Mouse (Mus musculus): ENCODE measurements around the gene Nr1d2. TPM values are rescaled to one million over a fixed set of nuclear protein-coding genes. Genes with fewer than 3 reads are reported as not detected.
"Not testable (repeated sequence)": the region's sequence is repeated elsewhere in the genome, so short reads cannot be mapped to it uniquely, and the experiment has no call there.

The Nr1d2 gene
- total RNA-seq, 2 experiments from 2014 or later = 47.2 to 48.0 TPM

GRCm38 (mm10) chr14:18233981-18234960 lies 4.7 kb downstream of the Nr1d2 start:
- DNase-seq = peak; percentile 59 to 66
- intact Hi-C loops (cut with DNase I) = no loop called here

- intact Hi-C loops (cut with DNase I) = no loop called here
- no peak for DNase-seq
These were observed 5.9 kb downstream of the Nr1d2 start for GRCm38 (mm10) chr14:18233076-18233475.

- intact Hi-C loops (cut with DNase I); DNase-seq: not testable (repeated sequence)
These were observed 7.1 kb downstream of the Nr1d2 start for GRCm38 (mm10) chr14:18231866-18232265.

- intact Hi-C loops (cut with DNase I); DNase-seq: not testable (repeated sequence)
These were observed 9.2 kb downstream of the Nr1d2 start for GRCm38 (mm10) chr14:18229751-18230150.

- intact Hi-C loops (cut with DNase I) = not testable (repeated sequence)
- DNase-seq = peak; percentile 26 to 36
These were observed 12.7 kb downstream of the Nr1d2 start for GRCm38 (mm10) chr14:18226181-18226580.

GRCm38 (mm10) chr14:18225431-18225830 lies 13.5 kb downstream of the Nr1d2 start:
- intact Hi-C loops (cut with DNase I); DNase-seq: not testable (repeated sequence)

GRCm38 (mm10) chr14:18221977-18222376 lies 16.9 kb downstream of the Nr1d2 start:
- no peak for DNase-seq
- intact Hi-C loops (cut with DNase I) = no loop called here

- DNase-seq = no peak
- intact Hi-C loops (cut with DNase I) = no loop called here
These were observed 21.8 kb downstream of the Nr1d2 start for GRCm38 (mm10) chr14:18217158-18217557.

- intact Hi-C loops (cut with DNase I) = no loop called here
- peak in 1 of 2 experiments; percentile 29 for DNase-seq
These were observed 22.5 kb downstream of the Nr1d2 start for GRCm38 (mm10) chr14:18216428-18216827.

GRCm38 (mm10) chr14:18210795-18211194 lies 28.1 kb downstream of the Nr1d2 start:
- intact Hi-C loops (cut with DNase I) = loop anchor here (1.0 kb wide), 1 partner anchor 74 kb away; no protein-coding TSS in a partner anchor
- peak; percentile 37 to 41 for DNase-seq

GRCm38 (mm10) chr14:18204315-18204714 lies 34.6 kb downstream of the Nr1d2 start:
- DNase-seq; intact Hi-C loops (cut with DNase I): not testable (repeated sequence)

- intact Hi-C loops (cut with DNase I) = no loop called here
- no peak for DNase-seq
These were observed 37.5 kb downstream of the Nr1d2 start for GRCm38 (mm10) chr14:18201413-18201812.

GRCm38 (mm10) chr14:18186883-18187417 lies 52.0 kb downstream of the Nr1d2 start:
- peak; percentile 47 to 66 for DNase-seq

GRCm38 (mm10) chr14:18177531-18177930 lies 61.4 kb downstream of the Nr1d2 start:
- DNase-seq; intact Hi-C loops (cut with DNase I): not testable (repeated sequence)

More at GRCm38 (mm10) chr14:18186883-18187417, 52.0 kb downstream of the Nr1d2 start:
- intact Hi-C loops (cut with DNase I) = loop anchor here (2.0 to 5.0 kb wide), 2 partner anchors 530 to 784 kb away; no protein-coding TSS in a partner anchor

- no peak for DNase-seq
- intact Hi-C loops (cut with DNase I) = loop anchor here (5.0 to 10.0 kb wide), 3 partner anchors 243 to 765 kb away; no protein-coding TSS in a partner anchor
These were observed 71.3 kb downstream of the Nr1d2 start for GRCm38 (mm10) chr14:18167597-18167996.

GRCm38 (mm10) chr14:18167041-18167440 lies 71.9 kb downstream of the Nr1d2 start:
- DNase-seq = peak; percentile 29 to 44
- intact Hi-C loops (cut with DNase I) = loop anchor here (5.0 to 10.0 kb wide), 3 partner anchors 242 to 765 kb away; no protein-coding TSS in a partner anchor

Small RNAs within 50 kb of the gene (microRNA-seq; reads per million reads assigned to microRNA genes)
- 0 reads per million in 2 experiments for gene Gm44469

Other genes starting within 250 kb of the Nr1d2 start
- 10 to 100 TPM; 28.2 to 29.6 TPM for gene Nkiras1, start 32.0 kb upstream of the Nr1d2 start, total RNA-seq (2021)
- gene Rpl15, start 32.3 kb upstream of the Nr1d2 start, total RNA-seq (2021) = 100 to 1,000 TPM; 793 to 803 TPM
- gene Ube2e1, start 92.7 kb upstream of the Nr1d2 start, total RNA-seq (2021) = 10 to 100 TPM; 36.6 to 42.3 TPM

Data from heart, postnatal 10 days (tissue).